Mouse (Mus musculus) MEL-GATA-1-ER (cell line): ENCODE results near the gene Thap11.
"Not testable (repeated sequence)": the region's sequence is repeated elsewhere in the genome, so short reads cannot be mapped to it uniquely, and the experiment has no call there.

ENCODE experiments used
- DNase-seq: peaks from one replicate; pipeline ENCODE4 v3.0.0-alpha.2; 2012; ENCODE audit warnings: low read depth; ENCODE audit errors: extremely low read depth

Gene Thap11

DNA sequence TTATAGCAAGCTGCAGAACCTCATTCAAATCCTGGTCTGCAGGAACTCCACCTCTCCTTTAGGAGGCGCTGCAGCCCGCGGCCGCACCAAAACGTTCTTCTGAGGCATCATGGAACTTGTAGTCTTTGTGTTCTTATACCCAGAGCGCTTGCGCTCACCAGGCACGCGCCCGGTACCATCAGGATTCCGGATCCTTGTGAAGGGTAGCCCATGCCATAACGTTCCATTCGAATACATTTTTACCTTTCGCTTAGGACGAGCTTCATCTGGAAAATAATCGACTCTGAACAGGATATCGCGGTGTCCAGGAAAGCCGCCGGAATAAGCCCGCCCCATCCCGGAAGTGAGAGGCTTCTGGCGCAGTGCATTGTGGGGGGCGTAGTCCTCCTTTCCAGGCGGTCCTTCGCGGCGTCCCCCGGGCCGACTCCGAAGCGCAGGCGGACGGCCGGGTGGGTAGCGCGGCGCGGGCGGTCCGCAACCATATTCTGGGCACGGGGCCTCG lies at the start of gene Thap11:
TSS of gene Thap11 (plus strand) at position 418 of the 502 bp plus-strand sequence.
- peak; percentile 86 for DNase-seq

DNA sequence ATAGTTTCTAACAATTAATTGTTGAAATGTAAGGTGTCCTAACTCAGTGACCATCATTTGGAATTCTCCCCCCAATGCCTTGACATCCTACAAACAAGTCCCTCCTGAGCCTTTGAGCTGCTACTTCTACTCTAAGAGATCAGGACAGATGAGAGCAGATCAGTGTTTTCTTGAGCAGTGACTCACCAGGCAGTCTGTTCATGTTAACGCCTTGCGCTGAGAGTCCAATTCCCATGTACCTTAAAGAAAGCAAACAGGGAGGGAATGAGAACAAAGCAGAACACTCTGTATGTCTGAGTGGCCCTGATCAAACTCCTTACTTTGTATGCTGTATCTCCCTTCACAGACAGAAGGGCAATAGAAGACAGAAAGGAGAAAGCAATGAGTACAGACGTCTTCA lies 49.6 kb upstream of the Thap11 start:
- DNase-seq, result no peak

- DNase-seq, result no peak
Observed at GRCm38 (mm10) chr8:105805964-105806363, 49.0 kb upstream of the Thap11 start.

DNA sequence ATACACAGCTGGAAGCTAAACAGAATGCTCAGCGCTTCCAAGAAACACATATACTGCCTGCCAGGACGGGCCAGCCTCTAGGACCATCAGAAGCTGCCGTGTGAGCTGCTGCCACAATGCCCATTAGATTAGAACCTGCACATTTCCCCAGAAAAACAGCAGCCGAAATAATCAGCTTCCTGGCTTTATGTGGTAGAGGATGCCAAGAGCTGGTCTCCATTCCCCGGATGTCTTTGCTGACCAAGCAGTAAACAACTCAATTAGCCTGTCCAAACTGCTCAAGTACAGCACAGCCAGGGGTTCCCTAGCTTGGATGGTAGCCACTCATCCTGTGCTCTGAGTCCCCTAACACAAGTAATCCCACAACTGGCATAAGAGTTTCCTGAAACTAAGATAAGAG lies 47.2 kb upstream of the Thap11 start:
- no peak for DNase-seq

- peak; percentile 36 for DNase-seq
Observed at GRCm38 (mm10) chr8:105808480-105808879, 46.5 kb upstream of the Thap11 start.

- DNase-seq, result peak; percentile 60
Observed at GRCm38 (mm10) chr8:105810245-105810786, 44.6 kb upstream of the Thap11 start.

GRCm38 (mm10) chr8:105811061-105811460 lies 43.9 kb upstream of the Thap11 start:
- no peak for DNase-seq

DNA sequence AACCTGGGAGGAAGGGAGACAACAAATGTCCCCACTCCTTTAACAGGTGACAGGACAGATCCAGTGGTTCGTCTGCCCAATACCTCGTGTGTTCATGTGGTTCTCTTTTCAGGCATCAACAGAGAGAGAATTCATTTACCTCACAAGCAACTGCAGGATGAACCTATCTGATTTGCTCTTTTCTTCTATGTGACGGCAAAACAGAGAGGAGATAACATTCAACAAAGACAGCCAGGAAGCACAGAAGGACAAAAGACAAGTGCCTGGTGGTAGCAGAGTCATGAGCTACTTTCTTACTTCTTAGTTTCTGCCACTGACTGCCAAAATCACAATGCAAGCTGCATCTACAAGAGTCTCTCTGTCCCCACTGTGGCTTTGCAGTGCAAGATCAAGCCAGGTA lies 43.4 kb upstream of the Thap11 start:
- no peak for DNase-seq

DNA sequence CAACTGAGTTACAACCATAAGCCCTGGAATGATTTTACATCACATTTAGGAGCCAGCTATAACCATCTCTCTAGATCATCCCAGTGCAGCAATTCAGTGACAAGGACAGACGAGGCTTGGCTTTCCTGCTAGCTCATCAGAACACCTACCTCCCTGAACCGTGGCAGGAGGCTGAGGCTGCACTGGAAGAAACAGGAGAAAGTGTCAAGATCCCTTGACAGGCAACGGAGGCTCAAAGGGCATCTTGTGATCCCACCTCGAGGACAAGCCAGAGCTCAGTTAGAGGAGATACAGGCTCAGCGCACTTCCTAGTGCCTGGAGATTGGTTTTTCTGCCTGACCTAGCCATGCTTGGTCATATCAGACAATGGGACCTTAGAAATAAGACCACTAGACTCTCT lies 42.4 kb upstream of the Thap11 start:
- no peak for DNase-seq

DNA sequence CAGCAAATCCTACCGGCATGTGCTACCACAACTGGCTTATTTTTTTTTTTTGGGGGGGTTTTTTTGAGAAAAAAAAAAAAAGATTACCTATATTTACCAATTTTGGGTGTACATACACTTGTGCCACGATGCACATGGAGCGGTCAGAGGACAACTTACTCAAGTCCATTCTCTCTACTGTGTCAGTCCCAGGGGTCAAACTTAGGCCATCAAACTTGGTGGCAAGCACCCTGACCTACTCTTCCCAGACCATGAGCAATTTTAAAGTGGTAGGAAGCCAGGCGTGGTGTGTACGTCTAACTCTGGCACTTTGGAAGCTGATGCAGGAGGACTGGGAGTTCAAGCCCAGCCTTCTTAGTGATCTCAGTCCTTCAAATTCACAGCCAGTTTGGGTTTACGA lies 41.7 kb upstream of the Thap11 start:
- no peak for DNase-seq

DNA sequence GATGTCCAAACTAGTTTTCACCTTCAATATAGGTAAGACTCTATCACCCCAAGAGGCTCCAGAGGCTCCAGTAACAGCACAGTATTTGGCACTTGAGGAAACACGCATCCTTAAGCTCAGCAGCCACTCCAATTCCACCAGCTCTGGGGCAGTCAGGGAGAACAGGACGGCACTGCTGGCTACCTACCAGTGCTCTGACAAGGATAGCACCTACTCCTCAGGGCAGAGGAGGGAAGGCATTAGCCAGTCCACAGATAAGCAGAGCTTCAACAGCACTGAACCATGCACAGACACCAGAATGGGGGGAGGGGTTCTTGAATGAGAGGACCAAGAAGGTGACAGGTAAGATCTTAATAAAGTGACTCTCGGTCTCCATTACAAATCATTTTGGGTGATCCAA lies 35.3 kb upstream of the Thap11 start:
- no peak for DNase-seq

DNA sequence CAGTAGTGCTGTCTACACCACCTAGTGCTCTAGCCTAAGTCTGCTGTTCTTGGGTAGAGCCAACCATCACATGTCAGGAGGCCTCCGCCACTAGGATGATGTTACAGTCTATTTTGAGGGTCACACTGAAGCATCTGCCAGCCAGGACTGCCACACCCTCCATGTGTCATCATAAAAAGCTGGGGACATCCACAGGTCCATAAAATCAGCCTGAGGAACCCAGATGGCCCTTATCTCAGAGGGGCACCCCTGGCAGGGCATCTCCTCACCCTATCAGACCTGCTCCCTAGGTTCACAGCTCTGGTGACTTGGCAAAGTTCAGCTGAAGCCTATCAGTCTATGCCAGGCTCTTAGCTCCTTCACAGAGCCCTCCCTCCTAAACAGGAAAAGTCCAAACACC lies 34.0 kb upstream of the Thap11 start:
- DNase-seq, result peak; percentile 82

DNA sequence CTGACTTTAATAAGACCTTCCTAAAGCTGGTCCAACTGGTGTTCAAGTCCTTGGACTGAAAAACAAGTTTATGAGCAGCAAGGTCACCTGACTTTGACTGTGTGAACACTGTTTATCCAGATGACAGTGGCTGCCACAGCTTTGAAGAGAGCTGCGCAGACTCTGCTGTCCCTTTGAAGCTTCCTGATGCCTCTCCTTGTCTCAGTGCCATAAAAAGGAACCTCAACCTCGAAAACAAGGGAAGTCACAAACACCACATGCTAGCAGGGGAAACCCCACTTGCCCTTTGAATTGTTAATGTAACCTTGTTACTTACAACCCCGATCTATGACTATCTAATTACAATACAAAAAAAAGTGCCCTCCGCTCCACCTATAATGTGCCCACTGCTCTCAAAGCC lies 29.4 kb upstream of the Thap11 start:
- DNase-seq, result no peak

- DNase-seq, result no peak
Observed at GRCm38 (mm10) chr8:105826379-105826778, 28.6 kb upstream of the Thap11 start.

DNA sequence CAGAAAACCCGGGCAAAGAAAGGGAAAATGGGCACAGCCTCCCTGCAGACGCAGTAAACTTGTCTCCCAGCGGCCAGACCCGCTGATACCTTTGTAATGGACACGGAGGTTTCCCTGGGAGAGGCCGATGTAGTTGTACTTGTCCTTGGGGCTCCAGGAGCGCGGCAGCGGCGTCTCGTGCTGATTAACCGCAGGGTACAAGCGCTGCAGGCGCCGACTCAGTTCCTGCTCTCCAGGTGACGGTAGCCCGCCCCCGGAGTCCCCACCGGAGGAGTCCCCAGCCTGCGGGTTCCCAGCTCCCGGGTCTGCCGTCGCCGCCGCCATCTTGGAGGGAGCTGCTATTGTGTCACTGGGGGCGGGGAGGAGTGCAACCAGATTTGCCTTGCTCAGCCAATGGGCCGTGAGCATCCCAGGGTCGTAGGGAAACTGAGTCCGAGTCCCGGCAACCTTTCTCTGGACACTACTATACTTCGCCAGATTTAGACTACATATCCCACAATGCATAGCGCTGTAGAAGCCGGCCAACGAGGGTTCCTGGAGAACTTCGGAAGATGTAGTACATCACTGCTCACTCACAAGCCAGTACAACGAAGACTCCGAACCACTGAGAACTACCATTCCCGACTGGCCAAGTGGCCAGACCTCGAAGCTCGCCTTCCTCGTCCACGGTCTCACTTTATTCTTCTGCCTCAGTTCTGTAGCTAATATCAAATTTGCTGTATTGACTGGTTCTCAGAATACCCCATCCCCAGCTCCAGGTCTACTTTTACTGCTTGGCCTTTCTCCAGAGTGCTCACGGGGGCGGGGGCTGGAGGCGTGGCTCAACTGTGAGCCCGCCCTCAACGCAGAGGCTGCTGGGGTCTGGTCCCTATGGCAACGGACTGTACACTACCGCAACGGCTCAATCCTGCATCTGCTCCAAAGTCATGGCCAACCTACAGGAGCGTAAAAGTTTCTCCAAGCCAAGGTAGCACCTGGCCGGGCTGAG lies 27.8 kb upstream of the Thap11 start, which contains the start of the genes Ranbp10 and Tsnaxip1:
TSS of gene Ranbp10 (minus strand) at position 490 of the 988 bp plus-strand sequence.
TSS of gene Tsnaxip1 (plus strand) at position 871 of the 988 bp plus-strand sequence.
- DNase-seq, result peak; percentile 99

DNA sequence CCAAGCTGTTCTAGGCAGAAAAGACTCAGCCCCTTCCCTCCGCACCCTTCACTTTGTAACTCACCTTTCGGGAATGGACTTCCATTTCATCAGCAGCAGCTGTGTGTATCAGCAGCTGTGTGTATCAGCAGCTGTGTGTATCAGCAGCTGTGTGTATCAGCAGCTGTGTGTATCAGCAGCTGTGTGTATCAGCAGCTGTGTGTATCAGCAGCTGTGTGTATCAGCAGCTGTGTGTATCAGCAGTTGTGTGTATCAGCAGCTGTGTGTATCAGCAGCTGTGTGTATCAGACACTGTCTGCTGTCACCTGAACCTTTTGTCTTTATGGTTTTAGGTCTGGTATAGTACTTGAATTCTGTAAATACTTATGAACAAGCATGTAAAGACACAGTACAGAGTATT lies 21.2 kb upstream of the Thap11 start:
- DNase-seq, result not testable (repeated sequence)

GRCm38 (mm10) chr8:105835318-105835717 lies 19.6 kb upstream of the Thap11 start:
- peak; percentile 57 for DNase-seq

GRCm38 (mm10) chr8:105836991-105837390 lies 17.9 kb upstream of the Thap11 start:
- DNase-seq, result no peak

DNA sequence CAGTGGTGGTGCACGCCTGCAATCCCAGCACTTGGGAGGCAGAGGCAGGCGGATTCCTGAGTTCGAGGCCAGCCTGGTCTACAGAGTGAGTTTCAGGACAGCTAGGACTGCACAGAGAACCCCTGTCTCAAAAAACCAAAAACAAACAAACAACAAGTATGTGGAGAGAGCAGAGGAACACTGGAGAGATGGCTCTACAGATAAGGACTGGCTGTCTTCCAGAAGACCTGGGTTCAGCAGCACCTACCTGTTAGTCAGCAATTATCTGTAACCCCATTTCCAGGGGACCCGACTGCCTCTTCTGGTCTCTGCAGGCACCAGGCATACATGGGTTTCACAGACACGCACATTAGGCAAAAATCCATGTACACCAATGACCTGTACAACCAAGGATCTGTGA lies 15.7 kb upstream of the Thap11 start:
- DNase-seq, result no peak

DNA sequence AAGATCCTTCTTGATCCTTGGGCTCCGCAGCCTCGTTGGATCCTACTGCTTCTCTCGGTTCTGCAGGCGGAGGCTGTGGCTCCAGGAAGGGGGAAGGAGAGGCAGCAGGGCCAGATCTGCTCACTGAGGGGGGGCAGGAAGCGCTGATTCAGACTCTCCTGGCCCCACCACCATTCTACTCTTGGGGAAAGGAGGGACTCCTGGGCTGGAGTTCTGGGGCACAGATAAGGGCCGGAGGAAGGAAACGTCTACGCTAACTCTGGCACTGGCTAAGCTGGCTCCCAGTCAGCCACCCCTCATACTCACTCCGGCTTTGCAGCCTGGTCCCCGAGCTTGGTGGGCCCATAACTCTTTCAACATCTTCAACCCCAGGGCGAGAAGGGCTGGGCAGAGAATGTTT lies 8.3 kb upstream of the Thap11 start:
- no peak for DNase-seq

- no peak for DNase-seq
Observed at GRCm38 (mm10) chr8:105850014-105850413, 4.9 kb upstream of the Thap11 start.

GRCm38 (mm10) chr8:105850611-105851010 lies 4.3 kb upstream of the Thap11 start:
- DNase-seq, result no peak
